In genomic region chr7:126250481-126250880, GRCm38 (mm10) we compare ENCODE assay signal across 12 mouse cellular contexts. TPM values are rescaled to one million over a fixed set of nuclear protein-coding genes. Genes with fewer than 3 reads are reported as not detected.
A peak's percentile ranks its signal among the peaks of the same experiment; 100 is the strongest.
DNase-seq lines count a peak whose midpoint lies in the region.
"Had no signal": no experiment of that assay in that cellular context is flagged by ENCODE, and none has a peak within 500 bp of the region (broad histone marks: within the 10 kb centered on the region; RNA-seq: fewer than 3 reads in every experiment).

No protein-coding gene starts in this region.

- peak; percentile 56 for DNase-seq in ZHBTc4 (ENCODE audit: low read depth, low spot score)
- DNase-seq in cerebellum, adult 18-20 months, result peak; percentile 89 to 90
- peak; percentile 62 to 79 for DNase-seq in gastrocnemius, adult 8-10 months (ENCODE audit: low spot score in 2 of 2)
- peak; percentile 74 to 82 for DNase-seq in heart, postnatal 10 days
- no peak for DNase-seq in testis, postnatal 10 days (ENCODE audit: low spot score)
- DNase-seq in thymus, postnatal 36 days, result no peak
- DNase-seq in MN1 (ENCODE audit: low spot score), result no peak
- DNase-seq: embryo, embryonic 11 days; kidney, adult 18-20 months; kidney, postnatal 36 days; liver, embryonic 13.5 days; right cerebral cortex, adult 18-20 months had no signal

- intact Hi-C loops in heart, postnatal 10 days (cut with DNase I), result no loop called here

RNA-seq across cellular contexts. Expression of gene Sbk1, which starts 21.9 kb away (rescaled TPM):
- 10 to 100 TPM; 13.0 to 18.8 (median 16.8) TPM for total RNA-seq in gastrocnemius, adult 8-10 months (2022)
- total RNA-seq in heart, postnatal 10 days (2021), result 10 to 100 TPM; 68.7 to 77.1 TPM

RNA-seq across cellular contexts. Expression of gene Xpo6, which starts 50.2 kb away (rescaled TPM):
- total RNA-seq in gastrocnemius, adult 8-10 months (2022), result 10 to 100 TPM in 3 of 4 experiments, 1 to 10 TPM in 1; 8.3 to 18.1 (median 11.8) TPM
- total RNA-seq in heart, postnatal 10 days (2021), result 10 to 100 TPM; 39.7 to 41.4 TPM

Comparison
In these comparisons a context has a peak if more than half of its experiments do, and no peak if none do; other contexts are left out.
1. DNase-seq: peak in ZHBTc4 (single experiment), cerebellum, adult 18-20 months (2 of 2), gastrocnemius, adult 8-10 months (2 of 2) and heart, postnatal 10 days (2 of 2); none in testis, postnatal 10 days (single experiment), thymus, postnatal 36 days (0 of 2) and MN1 (single experiment).